Mouse (Mus musculus) kidney, adult 11 months (tissue): ENCODE measurements around the gene 1700025G04Rik.

Experiments used
- DNase-seq: peaks from one replicate; pipeline ENCODE4 v3.0.0; 2022

The 1700025G04Rik gene

GRCm38 (mm10) chr1:152090018-152090553, at the start of gene 1700025G04Rik:
Gene 1700025G04Rik, minus strand, starts transcription at chr1:152090125.
- peak; percentile 69 for DNase-seq

GRCm38 (mm10) chr1:152139496-152139895, 49.6 kb upstream of the 1700025G04Rik start:
- no peak for DNase-seq

GRCm38 (mm10) chr1:152130029-152130727, 40.3 kb upstream of the 1700025G04Rik start:
- DNase-seq = no peak

- no peak for DNase-seq
Observed at GRCm38 (mm10) chr1:152125451-152125850, 35.5 kb upstream of the 1700025G04Rik start.

- no peak for DNase-seq
Observed at GRCm38 (mm10) chr1:152110123-152110522, 20.2 kb upstream of the 1700025G04Rik start.

- DNase-seq = no peak
Observed at GRCm38 (mm10) chr1:152106136-152106535, 16.2 kb upstream of the 1700025G04Rik start.

- DNase-seq = no peak
Observed at GRCm38 (mm10) chr1:152105246-152105645, 15.3 kb upstream of the 1700025G04Rik start.

GRCm38 (mm10) chr1:152101746-152102145, 11.8 kb upstream of the 1700025G04Rik start:
- DNase-seq = no peak

- DNase-seq = no peak
Observed at GRCm38 (mm10) chr1:152096045-152096444, 6.1 kb upstream of the 1700025G04Rik start.

- peak; percentile 13 for DNase-seq
Observed at GRCm38 (mm10) chr1:152090564-152091545, 930 bp upstream of the 1700025G04Rik start.

- peak; percentile 6 for DNase-seq
Observed at GRCm38 (mm10) chr1:152089526-152089925, 399 bp downstream of the 1700025G04Rik start.

GRCm38 (mm10) chr1:152088791-152089401, 1.0 kb downstream of the 1700025G04Rik start:
- peak; percentile 9 for DNase-seq

GRCm38 (mm10) chr1:152088030-152088429, 1.9 kb downstream of the 1700025G04Rik start:
- DNase-seq = no peak

GRCm38 (mm10) chr1:152086951-152087350, 3.0 kb downstream of the 1700025G04Rik start:
- no peak for DNase-seq

GRCm38 (mm10) chr1:152085561-152085960, 4.4 kb downstream of the 1700025G04Rik start:
- no peak for DNase-seq

GRCm38 (mm10) chr1:152084638-152085345, 5.1 kb downstream of the 1700025G04Rik start:
- peak; percentile 53 for DNase-seq

- no peak for DNase-seq
Observed at GRCm38 (mm10) chr1:152081954-152082711, 7.8 kb downstream of the 1700025G04Rik start.

- no peak for DNase-seq
Observed at GRCm38 (mm10) chr1:152081121-152081520, 8.8 kb downstream of the 1700025G04Rik start.

GRCm38 (mm10) chr1:152080244-152080643, 9.7 kb downstream of the 1700025G04Rik start:
- DNase-seq = no peak

GRCm38 (mm10) chr1:152077171-152077715, 12.7 kb downstream of the 1700025G04Rik start:
- DNase-seq = no peak

GRCm38 (mm10) chr1:152076222-152076845, 13.6 kb downstream of the 1700025G04Rik start:
- DNase-seq = no peak
